Mouse (Mus musculus): ENCODE measurements at regions not wholly inside any gene's neighbourhood (a gene's known extent, or its start where the extent isn't known, plus 50 kb on each side); places are given as distances from the start of the nearest gene placed in this dataset.

GRCm38 (mm10) chr12:65491092-65491491, 265.8 kb downstream of the Wdr20rt start:
- TF ChIP-seq CTCF (IDR thresholded peaks at IDR 0.05; ENCODE audit: low read depth), result no peak
- no peak for TF ChIP-seq EP300 (IDR thresholded peaks at IDR 0.05; ENCODE audit: low read depth)
